Mouse (Mus musculus): ENCODE data around the gene Gm11084.

The Gm11084 gene

DNA sequence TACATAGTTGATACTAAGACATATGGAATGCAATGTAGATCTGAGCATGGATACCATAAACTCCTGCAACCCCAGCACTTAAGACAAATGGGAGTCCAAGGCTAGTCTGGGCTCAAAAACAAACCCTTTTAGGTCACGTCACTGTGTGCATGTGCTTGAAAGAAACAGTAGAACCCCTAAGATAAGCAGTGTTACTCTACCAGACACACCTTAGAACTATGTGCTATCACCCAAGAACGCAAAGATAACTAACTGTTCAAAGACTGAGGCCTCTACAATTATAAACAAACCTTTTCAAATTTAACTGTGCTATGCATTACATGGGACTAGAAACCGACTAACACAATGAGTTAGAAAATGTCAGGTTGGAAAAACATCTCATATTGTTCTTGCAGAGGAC, 33.5 kb downstream of the Gm11084 start:
- CTCF ChIA-PET = no interaction called here

DNA sequence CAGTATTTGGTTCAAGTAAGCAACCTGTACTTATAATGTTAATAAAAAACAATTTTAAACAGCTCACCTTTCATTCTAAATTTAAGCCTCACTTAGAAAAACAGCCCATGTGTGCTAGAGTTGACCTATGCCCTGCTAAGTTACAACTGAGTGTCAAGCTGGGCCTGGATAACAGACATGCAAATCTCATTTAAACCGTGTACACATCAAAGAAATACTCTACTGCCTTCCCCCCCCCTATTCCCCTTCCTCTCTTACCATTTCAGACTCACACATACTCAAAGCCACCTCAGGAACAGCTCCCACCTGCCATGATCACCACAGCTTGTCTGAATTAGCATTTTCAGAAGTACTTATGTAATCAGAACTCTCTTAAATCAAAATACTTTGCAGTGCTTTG, 50.6 kb downstream of the Gm11084 start:
- CTCF ChIA-PET = interaction anchor here (0.6 kb wide), 1 partner anchor 346 kb away, joined by 3 read pairs; no protein-coding TSS in a partner anchor

DNA sequence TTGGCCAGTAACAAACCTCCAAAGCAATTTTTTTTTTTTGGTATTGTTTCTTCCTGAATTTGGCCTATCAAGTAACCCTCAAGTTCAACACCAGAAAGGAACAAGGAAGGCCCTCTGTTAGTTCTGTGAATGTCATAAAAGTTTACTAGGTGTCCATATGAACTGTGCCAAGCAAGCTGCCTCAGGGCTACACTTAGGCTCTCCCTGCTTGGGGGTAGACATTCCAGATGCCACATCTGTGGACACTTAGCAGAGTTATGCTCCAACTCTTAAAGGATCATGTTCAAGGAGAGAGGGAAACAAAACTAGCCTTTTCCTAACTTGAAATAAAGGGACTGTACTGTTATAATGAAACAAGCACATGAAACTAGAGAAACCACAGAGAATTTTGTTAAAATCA, 54.3 kb downstream of the Gm11084 start:
- CTCF ChIA-PET = interaction anchor here (0.6 kb wide), 1 partner anchor 336 kb away, joined by 3 read pairs; no protein-coding TSS in a partner anchor

DNA sequence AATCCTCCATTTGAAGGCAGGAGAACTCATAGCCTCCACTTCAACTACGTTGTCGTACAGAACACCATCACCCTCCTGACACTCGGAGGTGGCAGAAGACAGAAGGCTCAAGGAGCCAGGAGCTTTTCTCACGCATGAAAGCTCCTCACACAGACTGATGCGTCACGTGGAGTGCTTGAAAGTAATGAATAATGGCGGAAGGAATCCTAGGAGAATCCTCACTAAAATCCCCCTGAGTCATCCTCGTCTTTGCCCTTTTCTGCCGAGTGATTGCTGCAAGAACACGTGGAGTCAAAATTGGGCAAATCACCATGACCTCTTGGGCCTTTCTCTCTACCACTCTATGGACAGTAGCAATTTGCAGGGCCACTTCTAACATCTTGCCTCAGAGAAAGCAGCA, 61.5 kb downstream of the Gm11084 start:
- CTCF ChIA-PET = no interaction called here

Data from spleen, embryonic (tissue).